Mouse (Mus musculus): ENCODE results near the gene Ccdc97.

Ccdc97 gene

DNA sequence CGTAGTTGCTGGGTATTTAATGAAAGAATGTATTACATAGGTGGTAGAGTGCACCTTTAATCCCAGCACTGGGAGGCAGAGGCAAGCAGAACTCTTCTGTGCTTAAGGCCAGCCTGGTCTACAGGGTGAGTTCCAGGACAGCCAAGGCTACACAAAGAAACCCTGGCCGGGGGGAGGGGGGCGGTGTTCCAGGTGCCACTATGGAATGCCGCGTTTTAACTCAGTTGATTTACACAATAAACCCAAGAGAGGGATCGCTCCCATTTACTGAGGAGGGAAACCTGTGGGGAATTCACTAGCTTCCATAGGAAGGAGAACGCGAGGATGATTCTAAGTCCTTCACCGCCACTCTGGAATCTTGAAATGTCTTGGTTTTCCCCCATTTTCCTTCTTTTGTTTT, 49.3 kb downstream of the Ccdc97 start:
- DNase-seq (ENCODE audit: low read depth, low spot score): peak; percentile 94

- DNase-seq (ENCODE audit: low read depth, low spot score): peak; percentile 70
Observed at GRCm38 (mm10) chr7:25669158-25669557, 49.7 kb downstream of the Ccdc97 start.

DNA sequence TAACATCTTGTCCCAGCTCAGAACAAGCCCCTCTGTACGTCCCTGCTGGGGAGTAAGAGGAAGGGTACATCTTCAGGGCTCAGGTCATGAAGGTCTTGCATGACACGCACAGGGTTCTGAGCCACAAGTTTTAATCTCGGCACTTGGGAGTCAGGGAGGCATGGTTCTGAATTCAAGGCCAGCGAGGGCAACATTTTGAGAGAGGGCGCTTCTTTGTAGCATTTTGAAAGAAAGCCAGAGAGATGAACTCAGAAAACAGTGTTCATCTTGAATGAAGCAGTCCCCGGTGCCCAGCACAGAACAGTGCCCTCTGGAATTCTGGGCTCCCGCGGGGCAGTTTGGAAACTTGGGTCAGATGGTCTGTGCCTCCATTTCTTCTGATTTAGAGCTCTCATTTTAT, 52.5 kb downstream of the Ccdc97 start:
- no peak for DNase-seq (ENCODE audit: low read depth, low spot score)

Measured in ZHBTc4 (cell line).